Mouse (Mus musculus): ENCODE results near the gene Angptl3. TPM values are rescaled to one million over a fixed set of nuclear protein-coding genes. Genes with fewer than 3 reads are reported as not detected.

Gene Angptl3
- 0.33 and 0.44 TPM in 2 replicates for polyA plus RNA-seq (2021; fragmentation: Nextera tagmentation)
- long read RNA-seq, experiment 1, partial matches to known transcripts, result 1 of 1 reads
- long read RNA-seq, experiment 1, other reads (novel, unspliced or antisense), result 0 of 1 reads
- long read RNA-seq, experiment 2, result 0 reads

GRCm38 (mm10) chr4:99030686-99031085 is at the start of gene Angptl3:
Gene Angptl3, plus strand, starts transcription at chr4:99030954.

Other genes with a start within 250 kb of the Angptl3 start
- gene Kank4, start 213.4 kb upstream of the Angptl3 start, polyA plus RNA-seq (2021; fragmentation: Nextera tagmentation), result 0.40 and 0.50 TPM in 2 replicates
- gene I0C0044D17Rik, start 207.1 kb upstream of the Angptl3 start, polyA plus RNA-seq (2021; fragmentation: Nextera tagmentation), result not detected in 2 replicates
- gene Usp1, start 107.1 kb upstream of the Angptl3 start, polyA plus RNA-seq (2021; fragmentation: Nextera tagmentation), result 5.8 and 22.1 TPM in 2 replicates
- gene Dock7, start 90.0 kb downstream of the Angptl3 start, polyA plus RNA-seq (2021; fragmentation: Nextera tagmentation), result 4.5 and 5.7 TPM in 2 replicates
- gene Atg4c, start 163.0 kb downstream of the Angptl3 start, polyA plus RNA-seq (2021; fragmentation: Nextera tagmentation), result 27.3 and 30.1 TPM in 2 replicates